Mouse (Mus musculus) ovary, adult 18-20 months (tissue): Measurements from ENCODE around the gene Snapc1.

Experiments used
- DNase-seq: peaks from one replicate; pipeline ENCODE4 v3.0.0; 2022; ENCODE audit warnings: low spot score, mixed read lengths

Snapc1 gene

GRCm38 (mm10) chr12:73996906-73997296 is 32.6 kb downstream of the Snapc1 start:
- DNase-seq, result no peak

DNA sequence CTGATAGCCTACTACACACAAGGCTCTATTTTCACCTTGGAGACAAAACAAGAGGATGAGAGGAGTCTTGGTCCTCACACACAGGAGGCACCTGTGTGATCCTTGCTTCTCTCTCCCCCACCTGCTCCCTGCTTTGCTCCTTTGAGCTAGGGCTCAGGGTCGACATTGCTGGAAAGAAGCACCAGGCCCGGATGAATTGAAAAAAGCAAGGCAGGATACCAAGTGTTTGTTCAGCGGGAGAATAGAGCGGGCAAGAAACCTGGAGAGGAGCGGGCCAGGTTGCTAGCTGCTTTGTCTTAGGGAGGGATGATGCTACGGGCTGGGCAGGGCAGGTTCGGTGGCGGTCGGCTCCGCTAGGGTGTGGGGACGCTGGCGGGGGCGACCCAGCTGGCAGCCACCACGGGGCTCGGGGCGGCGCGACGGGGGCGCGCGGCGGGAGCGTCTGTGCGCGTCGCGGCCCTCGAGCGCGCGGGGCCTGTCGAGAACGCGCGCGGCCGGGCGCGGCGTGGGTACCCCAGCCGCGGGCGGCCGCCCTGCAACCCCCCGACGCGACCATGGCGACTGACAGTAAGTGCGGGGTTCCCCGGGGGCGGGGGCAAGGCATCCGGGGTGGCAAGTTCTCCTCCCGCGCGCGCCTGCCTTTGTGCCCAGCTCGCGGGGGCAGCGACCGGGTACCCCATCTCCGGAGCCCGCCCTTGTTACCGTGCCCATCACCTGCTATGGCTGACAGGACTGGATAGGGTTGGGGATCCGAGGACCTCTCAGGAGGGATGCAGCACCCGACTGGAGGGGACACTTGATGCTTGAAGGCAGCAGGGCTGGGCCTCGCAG is 33.2 kb downstream of the Snapc1 start, which contains the start of gene Syt16:
TSS of gene Syt16 (plus strand) at position 365 of the 831 bp plus-strand sequence.
- DNase-seq, result no peak

DNA sequence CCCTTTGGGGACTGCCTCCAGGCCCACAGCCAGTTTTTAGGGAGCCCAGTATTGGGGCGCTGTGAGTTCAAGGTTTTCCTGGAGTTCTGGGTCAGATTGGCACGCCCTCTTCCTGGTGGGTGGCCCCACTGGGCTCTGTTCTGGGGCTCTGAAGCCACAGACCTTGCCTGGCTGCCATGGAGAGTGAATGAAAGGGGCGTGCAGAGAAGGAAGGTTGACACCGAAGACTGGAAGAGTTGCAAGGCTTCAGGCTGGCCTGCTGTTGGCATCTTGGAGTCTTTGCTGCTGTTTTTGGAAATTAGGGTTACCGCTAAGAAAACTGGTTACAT is 33.8 kb downstream of the Snapc1 start:
- no peak for DNase-seq

- DNase-seq, result no peak
Measured at GRCm38 (mm10) chr12:74002449-74002848, 38.2 kb downstream of the Snapc1 start.

DNA sequence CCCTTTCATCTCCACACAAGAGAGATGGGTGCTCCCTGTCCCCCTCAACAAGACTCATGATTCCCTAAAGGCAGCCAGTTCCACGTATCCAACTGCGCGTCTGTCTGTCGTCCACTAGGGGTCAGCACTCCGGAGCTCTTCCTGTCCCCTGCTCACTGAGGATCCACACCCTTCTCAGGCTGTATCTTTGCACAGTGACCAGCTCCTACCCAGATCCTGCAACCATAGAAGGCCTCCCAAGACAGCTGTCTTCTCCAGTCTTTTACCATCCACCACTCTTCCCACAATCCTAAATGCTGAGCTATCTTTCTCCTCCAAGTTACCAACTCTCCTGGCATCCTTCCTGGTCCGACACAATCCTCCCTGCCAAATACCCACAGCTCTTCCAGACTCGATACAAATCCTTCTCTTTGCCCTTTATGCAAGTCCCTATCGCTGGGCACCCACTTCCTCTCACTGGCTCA is 45.2 kb downstream of the Snapc1 start:
- DNase-seq, result no peak

- peak; percentile 30 for DNase-seq
Measured at GRCm38 (mm10) chr12:74013739-74014138, 49.5 kb downstream of the Snapc1 start.

DNA sequence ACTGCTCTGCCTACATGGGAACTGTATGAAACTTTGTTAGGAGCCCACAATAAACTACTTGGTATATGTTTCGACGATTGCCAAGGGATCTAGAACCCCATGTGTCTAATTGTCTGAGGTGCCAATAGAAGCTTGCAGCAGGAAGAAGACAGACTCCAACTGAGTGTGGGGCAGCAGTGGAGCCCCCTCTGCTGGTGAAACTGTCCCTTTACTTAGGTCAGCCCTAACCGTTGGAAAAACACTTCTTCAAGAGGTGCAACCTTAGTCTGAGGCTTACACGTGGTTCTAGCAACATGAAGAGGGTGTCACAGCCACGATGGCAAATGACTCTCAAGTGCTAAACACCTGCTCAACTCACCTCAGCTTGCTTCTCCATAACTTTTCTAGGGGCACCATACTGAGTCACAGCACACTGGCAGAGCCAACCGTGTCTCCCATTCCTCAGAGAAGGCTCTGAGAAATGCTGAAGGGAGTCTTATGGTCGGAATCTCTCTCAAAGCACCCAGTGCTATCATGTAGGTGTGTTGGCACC is 50.5 kb downstream of the Snapc1 start:
- DNase-seq, result no peak

DNA sequence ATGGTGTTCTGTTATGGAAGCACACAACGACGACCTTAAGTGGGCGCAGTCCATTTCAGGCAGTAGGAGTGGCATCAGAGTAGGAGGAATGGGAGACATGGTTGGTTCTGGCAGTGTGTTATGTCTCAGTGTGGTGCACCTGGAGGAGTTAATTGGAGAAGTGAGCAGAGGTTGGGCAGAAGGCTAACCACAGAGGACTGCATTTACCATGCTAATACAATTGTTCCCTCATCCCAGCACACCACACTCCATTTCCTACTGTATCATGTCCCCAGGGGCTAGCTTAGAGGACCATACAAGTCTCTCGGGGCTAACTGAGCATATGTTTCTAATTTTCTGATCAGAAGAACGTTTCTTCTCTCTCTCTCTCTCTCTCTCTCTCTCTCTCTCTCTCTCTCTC is 51.2 kb downstream of the Snapc1 start:
- DNase-seq, result no peak

GRCm38 (mm10) chr12:74023260-74023659 is 59.0 kb downstream of the Snapc1 start:
- DNase-seq, result no peak

DNA sequence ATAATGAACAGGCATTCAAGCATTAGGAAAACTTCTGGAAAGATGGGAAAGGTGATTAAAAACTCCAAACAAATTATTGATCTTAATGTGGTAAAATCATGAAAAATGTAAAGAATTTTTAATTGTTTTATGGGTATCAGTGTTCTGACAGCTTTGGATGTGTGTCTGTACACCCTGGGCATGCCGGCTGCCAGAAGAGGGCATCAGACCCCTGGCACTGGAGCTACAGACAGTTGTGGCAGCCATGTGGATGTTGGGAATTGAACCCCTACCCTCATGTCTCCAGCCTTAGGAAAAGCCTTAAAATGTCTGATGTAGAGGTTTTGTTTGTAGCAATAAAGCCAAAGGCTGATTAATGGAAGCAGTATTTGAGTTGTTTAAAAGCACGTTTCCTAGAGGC is 60.6 kb downstream of the Snapc1 start:
- DNase-seq, result no peak
